Mouse (Mus musculus) erythroblast, embryonic 14.5 days (primary cell): ENCODE data around the gene Bcas3. TPM values are rescaled to one million over a fixed set of nuclear protein-coding genes. Genes with fewer than 3 reads are reported as not detected.

Source experiments
- H3K27me3 ChIP-seq: 2 replicates; pipeline ENCODE4 v1.6.1; 2012; ENCODE audit warnings: inconsistent platforms; ENCODE audit not compliant: control insufficient read depth
- H3K36me3 ChIP-seq: 2 replicates; pipeline ENCODE4 v1.6.1; 2012; ENCODE audit warnings: mild to moderate bottlenecking, inconsistent platforms; ENCODE audit not compliant: control insufficient read depth
- H3K4me1 ChIP-seq: 2 replicates; pipeline ENCODE4 v1.6.1; 2012; ENCODE audit warnings: inconsistent platforms; ENCODE audit not compliant: control insufficient read depth
- H3K4me3 ChIP-seq: replicated peaks from 2 replicates; pipeline ENCODE3; 2012; ENCODE audit warnings: moderate library complexity, mild to moderate bottlenecking, inconsistent platforms
- H3K9me3 ChIP-seq: 2 replicates; pipeline ENCODE4 v1.6.1; 2012; ENCODE audit warnings: low read length, inconsistent platforms, mixed read lengths; ENCODE audit not compliant: control insufficient read depth
- GATA1 ChIP-seq: IDR thresholded peaks from 2 replicates; pipeline ENCODE4 v1.6.1; 2012; ENCODE audit warnings: low read length, inconsistent platforms, mixed read lengths
- TAL1 ChIP-seq: IDR thresholded peaks from 3 replicates; pipeline ENCODE4 v1.6.1; 2012; ENCODE audit warnings: low read length, inconsistent platforms, mixed read lengths
- polyA plus RNA-seq: library from polyadenylated mRNA; stranded (reverse); fragments of >175 nt; gene quantifications from 2 replicates; pipeline ENCODE4 v1.2.3, GENCODE M21; 2012

Bcas3 gene
- polyA plus RNA-seq, 1 experiment, result 25.9 TPM

- Histone ChIP-seq H3K36me3 (no peaks in the 10 kb centered on the region), H3K4me1 (no peaks in the 10 kb centered on the region), H3K9me3 (no peaks in the 10 kb centered on the region), H3K4me3 (no peak overlapping the region), H3K27me3 (no peaks in the 10 kb centered on the region)
- TF ChIP-seq GATA1 (no peak), TAL1 (no peak)
Observed at GRCm38 (mm10) chr11:85609303-85609940, 256.5 kb downstream of the Bcas3 start.

GRCm38 (mm10) chr11:85613035-85613434 is 260.1 kb downstream of the Bcas3 start:
- H3K36me3 ChIP-seq, result no peaks in the 10 kb centered on the region
- H3K4me3 ChIP-seq, result no peak overlapping the region
- TF ChIP-seq GATA1 (no peak), TAL1 (no peak)
- no peaks in the 10 kb centered on the region for H3K27me3 ChIP-seq
- H3K9me3 ChIP-seq, result no peaks in the 10 kb centered on the region
- no peaks in the 10 kb centered on the region for H3K4me1 ChIP-seq

GRCm38 (mm10) chr11:85613586-85613985 is 260.6 kb downstream of the Bcas3 start:
- Histone ChIP-seq H3K4me1 (no peaks in the 10 kb centered on the region), H3K27me3 (no peaks in the 10 kb centered on the region), H3K9me3 (no peaks in the 10 kb centered on the region), H3K4me3 (no peak overlapping the region), H3K36me3 (no peaks in the 10 kb centered on the region)
- TF ChIP-seq TAL1 (no peak), GATA1 (no peak)

GRCm38 (mm10) chr11:85614431-85614830 is 261.5 kb downstream of the Bcas3 start:
- no peaks in the 10 kb centered on the region for H3K36me3 ChIP-seq
- TF ChIP-seq TAL1, result no peak
- TF ChIP-seq GATA1, result no peak
- no peaks in the 10 kb centered on the region for H3K27me3 ChIP-seq

GRCm38 (mm10) chr11:85615421-85615820 is 262.5 kb downstream of the Bcas3 start:
- TF ChIP-seq TAL1 (no peak), GATA1 (no peak)
- H3K9me3 ChIP-seq, result no peaks in the 10 kb centered on the region
- H3K4me3 ChIP-seq, result no peak overlapping the region
- no peaks in the 10 kb centered on the region for H3K36me3 ChIP-seq
- no peaks in the 10 kb centered on the region for H3K27me3 ChIP-seq
- H3K4me1 ChIP-seq, result no peaks in the 10 kb centered on the region

More at GRCm38 (mm10) chr11:85614431-85614830, 261.5 kb downstream of the Bcas3 start:
- no peaks in the 10 kb centered on the region for H3K4me1 ChIP-seq
- no peak overlapping the region for H3K4me3 ChIP-seq
- no peaks in the 10 kb centered on the region for H3K9me3 ChIP-seq

DNA sequence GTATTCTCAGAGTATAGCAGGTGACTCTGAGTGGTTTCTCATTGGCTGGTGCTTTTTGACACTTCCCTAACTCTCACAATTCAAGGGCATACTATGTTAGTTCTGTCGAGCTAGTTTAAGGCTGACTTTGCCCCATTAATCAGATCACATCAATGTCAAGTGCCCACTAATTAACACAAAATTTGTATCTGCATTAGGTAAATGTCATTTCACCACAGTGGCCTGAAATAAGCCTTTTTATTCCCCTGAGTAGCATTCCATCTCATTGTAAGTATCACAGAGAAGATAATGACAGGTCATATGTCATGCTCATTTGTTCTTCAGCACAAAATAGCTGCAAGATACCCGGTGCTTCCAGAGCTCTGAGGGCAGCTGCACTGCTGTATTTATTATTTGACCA is 268.5 kb downstream of the Bcas3 start:
- Histone ChIP-seq H3K36me3 (no peaks in the 10 kb centered on the region), H3K4me1 (no peaks in the 10 kb centered on the region), H3K9me3 (no peaks in the 10 kb centered on the region), H3K4me3 (no peak overlapping the region), H3K27me3 (no peaks in the 10 kb centered on the region)
- no peak for TF ChIP-seq TAL1
- TF ChIP-seq GATA1, result no peak

GRCm38 (mm10) chr11:85621994-85622393 is 269.0 kb downstream of the Bcas3 start:
- TF ChIP-seq TAL1, result no peak
- TF ChIP-seq GATA1, result no peak

DNA sequence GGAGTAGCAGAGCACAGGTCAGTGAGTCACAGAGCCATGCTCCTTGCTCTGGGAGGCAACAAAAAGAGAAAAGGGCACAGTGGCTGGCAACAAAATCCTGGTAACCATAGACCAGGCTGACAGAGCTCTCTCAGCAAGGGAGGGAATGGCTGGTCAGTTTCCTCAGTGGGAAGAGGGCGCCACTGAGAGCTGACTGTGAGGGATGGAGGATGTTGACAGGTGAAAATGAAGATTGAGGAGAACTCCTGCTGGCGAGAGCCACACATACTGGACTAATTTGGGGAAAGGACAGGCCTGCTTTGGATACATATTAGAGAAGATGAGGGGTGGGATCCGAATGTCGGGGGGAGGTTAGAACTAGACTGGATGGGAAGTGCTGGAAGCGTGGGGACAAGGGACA is 272.2 kb downstream of the Bcas3 start:
- TF ChIP-seq TAL1 (no peak), GATA1 (no peak)
- Histone ChIP-seq H3K27me3 (no peaks in the 10 kb centered on the region), H3K4me3 (no peak overlapping the region), H3K4me1 (peaks cover 16% of the 10 kb centered on the region), H3K9me3 (no peaks in the 10 kb centered on the region), H3K36me3 (no peaks in the 10 kb centered on the region)

More at GRCm38 (mm10) chr11:85621994-85622393, 269.0 kb downstream of the Bcas3 start:
- Histone ChIP-seq H3K4me3 (no peak overlapping the region), H3K4me1 (peaks cover 2% of the 10 kb centered on the region; the same call in 1 of the 2 replicates), H3K36me3 (no peaks in the 10 kb centered on the region), H3K9me3 (no peaks in the 10 kb centered on the region), H3K27me3 (no peaks in the 10 kb centered on the region)

GRCm38 (mm10) chr11:85626846-85627245 is 273.9 kb downstream of the Bcas3 start:
- H3K4me3 ChIP-seq, result no peak overlapping the region
- TF ChIP-seq TAL1 (no peak), GATA1 (no peak)
- peaks cover 16% of the 10 kb centered on the region for H3K4me1 ChIP-seq
- H3K27me3 ChIP-seq, result no peaks in the 10 kb centered on the region
- no peaks in the 10 kb centered on the region for H3K9me3 ChIP-seq
- no peaks in the 10 kb centered on the region for H3K36me3 ChIP-seq

DNA sequence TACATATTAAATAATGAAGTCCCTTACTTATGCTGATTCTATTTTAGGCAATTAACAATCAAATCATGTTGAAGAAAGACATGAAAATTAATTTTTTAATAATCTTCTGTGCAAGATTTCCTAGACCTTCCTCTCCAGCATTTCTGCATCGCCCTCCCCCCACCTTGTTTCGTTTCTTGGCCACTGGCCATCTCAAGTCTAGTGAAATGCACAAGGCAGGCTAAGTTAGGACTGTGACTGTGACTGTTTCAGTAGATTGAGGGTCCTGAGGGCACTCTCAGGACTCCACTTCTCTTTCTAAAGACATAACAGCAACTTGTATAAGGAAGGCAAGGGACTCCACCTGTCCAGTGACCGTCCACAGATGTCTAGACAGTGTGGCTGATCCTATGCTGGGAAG is 274.4 kb downstream of the Bcas3 start:
- H3K27me3 ChIP-seq, result no peaks in the 10 kb centered on the region
- no peaks in the 10 kb centered on the region for H3K9me3 ChIP-seq
- peaks cover 16% of the 10 kb centered on the region for H3K4me1 ChIP-seq
- no peak overlapping the region for H3K4me3 ChIP-seq
- no peak for TF ChIP-seq GATA1
- H3K36me3 ChIP-seq, result no peaks in the 10 kb centered on the region
